Mouse (Mus musculus): ENCODE measurements around the gene Cldnd2. TPM values are rescaled to one million over a fixed set of nuclear protein-coding genes. Genes with fewer than 3 reads are reported as not detected.

Gene Cldnd2
- total RNA-seq, 1 experiment from 2014 or later = not detected

DNA sequence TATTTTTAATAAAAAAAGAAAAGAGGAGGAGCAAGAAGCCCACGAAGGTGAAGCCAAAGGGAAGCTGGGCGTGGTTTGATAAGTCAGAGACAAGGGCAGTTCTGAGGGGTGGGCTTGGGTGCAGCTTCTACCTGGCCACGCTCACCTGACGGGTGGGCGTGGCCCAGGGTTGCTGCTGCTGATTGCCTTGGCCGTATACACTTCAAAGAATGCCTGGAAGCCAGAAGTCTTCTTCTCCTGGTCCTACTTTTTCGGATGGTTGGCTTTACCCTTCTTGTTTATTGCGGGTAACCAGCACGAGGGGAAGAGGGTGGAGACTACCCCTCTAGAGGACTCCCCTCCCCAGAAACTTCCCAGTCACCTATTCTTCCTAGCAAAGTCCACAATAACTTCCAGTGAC lies 2.1 kb downstream of the Cldnd2 start:
- no peak for ATAC-seq (replicated peaks; ENCODE audit: insufficient number of reproducible peaks, low FRiP score, low TSS enrichment, poor library complexity, severe bottlenecking)

DNA sequence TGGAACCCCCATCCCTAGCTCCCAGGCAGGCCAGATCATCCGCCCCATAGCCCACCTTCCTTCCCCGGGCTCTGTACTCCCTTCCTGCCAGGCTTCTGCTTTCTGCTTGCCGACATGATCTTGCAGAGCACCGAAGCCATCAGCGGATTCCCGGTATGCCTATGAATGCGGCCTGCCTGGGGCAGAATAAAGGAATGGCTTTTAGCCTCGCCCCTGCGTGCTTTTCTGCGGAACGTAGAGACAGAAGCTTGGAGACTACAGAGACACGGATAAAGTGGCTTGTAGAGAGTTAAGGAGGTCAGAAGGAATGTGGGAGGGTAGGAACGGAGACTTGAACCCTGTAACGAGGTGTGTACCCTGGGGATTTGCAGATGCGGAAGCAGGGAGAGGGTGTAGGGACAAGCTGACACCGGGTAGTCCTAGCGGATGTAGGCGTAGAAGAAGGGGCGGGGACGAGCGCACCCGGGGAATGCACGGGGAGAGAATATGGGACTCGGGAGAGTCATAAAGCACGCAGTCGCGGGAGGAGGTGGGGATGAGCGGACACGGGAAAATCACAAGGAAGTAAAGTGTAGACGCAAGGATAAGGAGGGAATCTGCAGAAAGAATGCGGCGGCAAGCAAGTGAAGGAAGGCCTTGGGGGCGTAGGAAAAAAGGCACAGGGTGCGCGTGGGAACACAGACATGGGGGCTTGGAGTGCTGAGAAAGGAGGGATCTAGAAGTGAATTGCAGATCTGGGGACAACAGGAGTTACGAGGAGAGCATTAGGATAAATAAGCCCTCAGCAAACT lies 2.7 kb downstream of the Cldnd2 start:
- peak; percentile 59 for ATAC-seq (replicated peaks; ENCODE audit: insufficient number of reproducible peaks, low FRiP score, low TSS enrichment, poor library complexity, severe bottlenecking)

DNA sequence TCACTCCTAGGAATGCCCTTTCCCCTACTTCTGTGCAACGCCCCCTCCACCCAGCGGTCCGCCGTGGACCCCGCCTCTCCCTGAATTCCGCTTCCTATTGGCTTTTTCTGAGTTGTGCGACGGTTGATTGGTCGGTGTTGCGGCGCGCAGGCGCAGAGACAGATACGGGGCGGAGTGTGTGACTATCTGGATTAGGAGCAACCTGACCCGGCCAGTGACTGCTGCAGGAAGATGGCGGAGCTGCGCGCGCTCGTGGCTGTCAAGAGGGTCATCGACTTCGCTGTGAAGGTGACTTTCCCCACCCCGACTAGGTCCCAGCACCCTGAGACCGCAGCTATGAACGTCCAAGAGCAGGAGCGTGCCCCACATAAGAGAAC lies 3.3 kb downstream of the Cldnd2 start, which contains the start of the genes Etfb and Gm45233:
Gene Etfb (plus strand): TSS at position 167 of the 377 bp plus-strand sequence.
Gene Gm45233 (plus strand): TSS at position 212 of the 377 bp plus-strand sequence.
- ATAC-seq (replicated peaks; ENCODE audit: insufficient number of reproducible peaks, low FRiP score, low TSS enrichment, poor library complexity, severe bottlenecking) = peak; percentile 94

DNA sequence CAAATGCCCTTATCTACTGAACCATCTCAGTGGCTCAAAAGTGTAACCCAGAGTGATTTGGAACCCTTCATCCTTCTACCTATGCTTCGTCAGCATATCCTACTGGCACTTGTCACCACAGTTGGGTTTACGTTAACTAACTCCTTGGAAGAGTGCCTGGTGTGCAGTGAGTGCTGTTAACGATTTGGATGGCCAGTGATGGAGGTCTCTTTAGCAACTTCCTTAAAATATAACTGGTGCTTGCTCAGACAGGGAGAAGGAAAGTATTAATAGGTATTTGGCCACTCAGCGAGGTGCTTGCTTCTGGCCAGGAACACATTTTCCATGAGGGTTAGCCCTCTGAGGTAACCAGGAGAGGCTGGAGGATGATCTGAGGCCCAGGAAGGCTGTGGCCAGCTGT lies 7.2 kb downstream of the Cldnd2 start:
- no peak for ATAC-seq (replicated peaks; ENCODE audit: insufficient number of reproducible peaks, low FRiP score, low TSS enrichment, poor library complexity, severe bottlenecking)

DNA sequence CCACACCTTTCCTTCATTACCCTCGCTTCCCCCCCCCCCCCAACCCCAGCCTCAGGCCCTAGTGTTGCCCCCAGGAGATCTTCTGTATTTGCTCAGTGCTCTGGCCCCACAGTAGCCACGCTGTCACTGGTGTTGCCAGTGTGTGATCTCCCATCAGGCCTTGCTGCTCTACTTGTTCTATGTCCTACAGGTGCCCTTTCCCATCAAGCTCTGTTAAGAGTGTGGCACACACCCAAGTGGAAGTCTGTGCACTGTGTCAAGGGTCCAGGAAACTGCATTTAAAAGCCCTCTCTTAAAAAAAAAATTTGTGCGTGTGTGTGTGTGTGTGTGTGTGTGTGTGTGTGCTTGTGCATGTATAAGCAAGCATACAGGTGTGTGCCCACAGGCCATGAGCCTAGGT lies 7.7 kb downstream of the Cldnd2 start:
- ATAC-seq (replicated peaks; ENCODE audit: insufficient number of reproducible peaks, low FRiP score, low TSS enrichment, poor library complexity, severe bottlenecking) = no peak

DNA sequence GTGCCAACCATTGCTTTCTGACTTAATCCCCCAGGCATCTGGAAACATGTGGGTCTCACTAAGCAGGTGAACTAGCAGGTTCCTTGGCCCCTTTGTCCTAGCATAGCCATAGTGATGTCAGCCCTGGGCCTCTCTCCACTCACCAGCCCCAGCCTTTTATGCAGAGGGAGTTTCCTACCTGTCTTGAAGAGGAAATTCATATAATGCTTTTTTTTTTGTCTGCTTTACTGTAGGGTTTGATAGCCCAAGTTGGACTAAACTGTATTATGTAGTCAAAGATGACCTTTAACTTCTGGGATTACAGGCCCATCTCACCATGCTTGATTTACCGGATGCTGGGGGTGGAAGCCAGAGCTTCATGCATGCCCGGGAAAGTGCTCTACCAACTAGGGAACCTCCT lies 9.2 kb downstream of the Cldnd2 start:
- ATAC-seq (replicated peaks; ENCODE audit: insufficient number of reproducible peaks, low FRiP score, low TSS enrichment, poor library complexity, severe bottlenecking) = no peak

DNA sequence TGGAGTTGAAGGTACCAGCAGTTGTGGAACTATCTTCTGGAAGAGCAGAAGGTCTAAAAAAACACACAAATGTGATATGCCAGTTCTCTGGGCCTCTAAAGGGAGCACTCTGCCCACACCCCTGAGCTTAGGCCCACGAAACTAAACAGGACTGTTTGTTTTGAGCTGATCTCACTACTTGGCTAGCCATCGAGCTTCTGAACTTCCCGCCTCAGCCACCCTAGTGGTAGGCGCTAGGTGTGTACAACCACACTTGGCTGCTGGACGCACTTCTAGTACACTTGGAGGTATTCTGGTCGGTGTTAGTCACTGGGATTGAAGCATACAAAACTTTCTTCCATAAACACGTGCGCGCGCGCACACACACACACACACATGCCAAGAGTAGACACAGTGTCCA lies 11.1 kb downstream of the Cldnd2 start:
- no peak for ATAC-seq (replicated peaks; ENCODE audit: insufficient number of reproducible peaks, low FRiP score, low TSS enrichment, poor library complexity, severe bottlenecking)

DNA sequence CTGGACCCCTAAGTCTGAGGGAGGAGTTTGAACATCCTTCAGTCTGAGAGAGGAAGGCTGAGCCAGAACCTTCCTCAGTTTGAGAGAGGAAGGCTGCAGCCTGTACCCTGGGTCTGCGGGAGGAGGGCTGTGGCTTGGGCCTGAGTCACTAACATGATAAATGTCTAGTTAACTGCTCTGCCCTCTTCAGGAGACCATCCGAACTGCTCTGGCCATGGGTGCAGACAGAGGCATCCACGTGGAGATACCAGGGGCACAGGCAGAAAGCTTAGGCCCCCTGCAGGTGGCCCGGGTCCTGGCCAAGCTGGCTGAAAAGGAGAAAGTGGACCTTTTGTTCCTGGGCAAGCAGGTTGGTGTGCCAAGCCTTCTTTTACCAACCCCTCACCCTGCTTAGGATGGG lies 12.0 kb downstream of the Cldnd2 start:
- peak; percentile 44 for ATAC-seq (replicated peaks; ENCODE audit: insufficient number of reproducible peaks, low FRiP score, low TSS enrichment, poor library complexity, severe bottlenecking)

DNA sequence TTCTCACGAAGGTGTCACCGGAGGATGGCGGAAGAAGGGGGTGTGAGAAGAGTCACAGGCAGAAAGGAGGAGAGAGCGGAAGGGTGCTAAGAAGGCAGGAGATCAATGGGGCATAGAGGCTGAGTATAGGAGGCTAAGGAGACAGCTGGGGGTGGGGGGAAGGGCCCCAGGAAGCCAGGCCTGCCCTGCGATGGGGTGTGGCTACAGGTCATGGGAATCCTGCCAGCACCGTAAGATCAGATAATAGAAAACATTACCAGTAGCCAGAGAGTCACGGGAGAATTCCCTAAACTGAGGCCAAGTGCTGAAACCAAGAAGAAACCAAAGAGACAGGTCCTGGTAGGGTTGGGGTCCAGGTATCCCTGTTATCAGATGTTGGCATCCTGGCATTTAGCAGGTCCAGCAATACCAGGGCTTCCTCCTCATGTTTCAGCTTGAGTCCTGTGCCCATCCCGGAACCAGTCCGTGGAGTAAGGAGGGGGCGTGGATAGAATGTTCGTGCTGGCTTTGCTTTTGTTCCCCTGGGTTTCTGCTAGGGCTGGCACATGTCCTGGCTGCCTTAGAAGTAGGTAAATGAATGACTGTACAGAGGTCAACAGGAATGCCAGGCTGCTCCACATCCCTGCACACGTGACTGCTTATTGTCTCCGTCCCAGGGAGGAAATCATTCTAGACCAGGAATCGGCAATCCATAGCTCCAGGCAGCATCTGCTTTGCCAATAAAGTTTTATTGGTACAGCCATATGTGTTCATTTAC lies 13.2 kb downstream of the Cldnd2 start:
- ATAC-seq (replicated peaks; ENCODE audit: insufficient number of reproducible peaks, low FRiP score, low TSS enrichment, poor library complexity, severe bottlenecking) = no peak

DNA sequence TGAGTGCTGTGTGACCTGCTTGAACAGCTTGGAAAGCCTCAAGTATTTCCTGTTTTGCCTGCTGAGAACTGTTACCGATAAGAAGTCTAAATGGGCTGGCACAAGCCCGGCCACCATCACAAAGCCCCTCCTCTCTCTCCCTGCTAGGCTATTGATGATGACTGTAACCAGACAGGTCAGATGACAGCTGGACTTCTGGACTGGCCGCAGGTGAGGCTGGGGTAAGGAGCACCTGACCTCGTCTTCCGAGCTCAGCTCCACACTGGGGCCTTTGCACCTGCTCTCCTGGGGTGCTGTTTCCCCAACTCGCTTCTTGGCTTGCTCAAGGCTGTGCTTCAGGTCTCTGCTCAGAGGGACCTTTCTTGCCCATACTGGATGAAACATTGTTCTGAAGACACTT lies 13.8 kb downstream of the Cldnd2 start:
- no peak for ATAC-seq (replicated peaks; ENCODE audit: insufficient number of reproducible peaks, low FRiP score, low TSS enrichment, poor library complexity, severe bottlenecking)

DNA sequence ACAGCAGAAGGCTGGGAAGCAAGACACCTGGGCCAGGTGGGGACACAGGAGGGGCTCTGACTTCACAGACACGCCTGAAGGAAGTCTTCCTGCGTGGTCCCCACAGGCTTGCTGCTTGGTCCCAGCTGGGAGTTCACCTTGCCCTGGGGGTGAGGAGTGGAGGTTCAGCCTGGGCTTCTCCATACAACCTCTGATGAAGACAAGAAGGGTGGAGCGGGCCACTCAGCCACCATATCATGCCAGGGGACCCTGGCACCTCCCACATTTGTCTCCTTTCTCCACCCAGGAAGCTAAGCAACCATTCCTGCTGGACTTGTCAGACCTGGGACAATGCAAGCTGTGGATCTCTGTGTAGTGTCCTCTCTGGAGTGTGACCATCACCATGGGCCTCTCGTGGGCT lies 22.3 kb downstream of the Cldnd2 start, which contains the start of gene Vsig10l:
Gene Vsig10l (plus strand): TSS at position 301 of the 400 bp plus-strand sequence.
- no peak for ATAC-seq (replicated peaks; ENCODE audit: insufficient number of reproducible peaks, low FRiP score, low TSS enrichment, poor library complexity, severe bottlenecking)

DNA sequence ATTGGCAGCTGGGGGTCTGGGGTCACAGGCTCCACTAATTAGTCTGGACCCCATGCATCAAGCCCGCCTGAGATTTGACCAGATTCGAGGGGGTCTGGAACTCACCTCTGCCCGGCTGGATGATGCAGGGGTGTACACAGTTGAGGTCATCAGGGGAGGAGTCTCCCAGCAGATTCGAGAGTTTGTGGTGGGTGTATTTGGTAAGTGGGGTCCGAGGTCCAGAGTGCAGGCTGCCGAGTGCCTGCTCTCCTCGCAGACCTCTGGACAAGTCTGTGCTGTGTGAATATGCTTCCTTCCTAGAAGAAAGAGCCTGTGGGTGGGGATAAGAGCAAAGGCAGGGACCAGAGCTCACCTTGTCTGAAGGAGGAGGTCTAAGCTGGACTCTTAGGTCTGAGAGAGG lies 23.4 kb downstream of the Cldnd2 start:
- no peak for ATAC-seq (replicated peaks; ENCODE audit: insufficient number of reproducible peaks, low FRiP score, low TSS enrichment, poor library complexity, severe bottlenecking)

DNA sequence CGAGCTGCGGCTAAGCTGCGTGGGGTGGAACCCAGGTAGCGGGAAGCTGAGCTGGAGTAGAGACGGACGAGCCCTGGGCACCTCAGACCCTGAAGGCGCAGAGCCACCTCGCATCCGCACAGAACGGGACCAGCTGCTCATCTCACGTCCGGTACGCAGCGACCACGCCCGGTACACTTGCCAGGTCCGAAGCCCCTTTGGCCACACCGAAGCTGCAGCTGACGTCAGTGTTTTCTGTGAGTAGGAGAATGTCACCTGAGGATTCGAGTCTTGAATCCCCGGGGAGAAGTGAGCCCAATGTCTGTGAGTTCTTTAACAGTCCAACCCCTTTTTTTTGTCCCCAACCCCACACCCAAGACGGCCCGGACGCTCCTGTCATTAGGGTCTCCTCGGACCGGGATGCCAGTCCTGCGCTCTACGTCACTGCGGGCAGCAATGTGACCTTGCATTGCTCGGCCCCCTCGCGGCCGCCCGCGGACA lies 24.3 kb downstream of the Cldnd2 start:
- no peak for ATAC-seq (replicated peaks; ENCODE audit: insufficient number of reproducible peaks, low FRiP score, low TSS enrichment, poor library complexity, severe bottlenecking)

DNA sequence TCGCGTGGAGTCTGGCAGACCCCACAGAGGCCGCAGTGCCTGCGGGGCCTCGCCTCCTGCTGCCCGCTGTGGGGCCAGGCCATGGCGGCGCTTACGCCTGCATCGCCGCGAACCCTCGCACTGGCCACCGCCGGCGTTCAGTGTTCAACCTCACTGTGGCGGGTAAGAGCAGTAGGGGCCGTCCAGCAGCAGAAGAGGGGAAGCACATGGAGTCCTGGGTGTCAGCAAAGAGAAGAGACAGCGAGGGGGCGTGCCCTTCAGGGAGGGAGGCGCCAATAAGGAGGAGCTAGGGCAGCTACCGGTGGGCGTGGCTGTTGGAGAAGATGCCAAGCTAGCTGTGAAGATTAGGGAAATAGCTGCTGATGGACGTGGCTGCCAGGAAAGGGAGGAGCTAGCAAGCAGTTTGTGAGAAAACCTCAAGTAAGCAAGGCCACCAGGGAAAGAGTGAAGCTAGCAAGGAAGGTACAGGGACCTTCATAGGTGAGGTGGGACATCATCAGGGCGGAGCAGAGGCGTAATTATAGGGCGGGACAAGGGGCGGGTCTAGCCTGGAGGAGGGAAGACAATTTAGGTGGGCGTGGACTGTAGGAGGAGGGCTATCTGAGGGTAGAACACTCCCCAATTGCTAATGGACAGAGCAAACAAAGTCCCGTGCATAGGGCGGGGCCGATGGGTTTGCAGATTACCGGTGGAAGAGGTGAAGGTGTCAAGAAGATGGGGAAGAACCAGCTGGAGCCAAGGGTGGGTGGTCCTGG lies 24.9 kb downstream of the Cldnd2 start:
- peak; percentile 89 for ATAC-seq (replicated peaks; ENCODE audit: insufficient number of reproducible peaks, low FRiP score, low TSS enrichment, poor library complexity, severe bottlenecking)

DNA sequence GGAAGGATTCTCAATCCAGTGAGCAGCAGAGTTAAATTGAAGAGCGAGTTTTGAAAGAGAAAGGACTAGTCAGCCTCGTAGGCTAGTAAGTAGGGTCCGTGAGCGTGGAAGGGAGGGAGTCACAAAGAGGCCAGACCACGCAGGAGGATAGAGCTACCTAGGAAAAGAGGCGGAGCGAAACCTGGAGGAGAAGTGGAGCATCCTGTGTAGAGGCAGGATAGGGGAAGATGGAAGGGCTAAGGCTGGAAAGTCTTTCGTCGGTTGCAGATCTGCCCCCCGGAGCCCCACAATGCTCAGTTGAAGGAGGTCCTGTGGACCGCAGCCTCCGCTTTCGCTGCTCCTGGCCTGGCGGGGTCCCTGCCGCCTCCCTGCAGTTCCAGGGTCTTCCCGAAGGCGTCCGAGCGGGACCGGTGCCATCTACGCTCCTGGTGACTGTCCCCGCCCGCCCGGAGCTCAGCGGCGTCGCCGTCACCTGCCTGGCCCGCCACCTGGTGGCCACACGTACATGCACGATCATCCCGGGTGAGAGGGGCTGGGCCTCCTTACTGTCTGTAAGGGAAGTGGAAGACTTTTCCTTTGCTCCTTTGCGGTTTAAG lies 25.6 kb downstream of the Cldnd2 start:
- ATAC-seq (replicated peaks; ENCODE audit: insufficient number of reproducible peaks, low FRiP score, low TSS enrichment, poor library complexity, severe bottlenecking) = peak; percentile 30; the same call in 1 of the 2 replicates

DNA sequence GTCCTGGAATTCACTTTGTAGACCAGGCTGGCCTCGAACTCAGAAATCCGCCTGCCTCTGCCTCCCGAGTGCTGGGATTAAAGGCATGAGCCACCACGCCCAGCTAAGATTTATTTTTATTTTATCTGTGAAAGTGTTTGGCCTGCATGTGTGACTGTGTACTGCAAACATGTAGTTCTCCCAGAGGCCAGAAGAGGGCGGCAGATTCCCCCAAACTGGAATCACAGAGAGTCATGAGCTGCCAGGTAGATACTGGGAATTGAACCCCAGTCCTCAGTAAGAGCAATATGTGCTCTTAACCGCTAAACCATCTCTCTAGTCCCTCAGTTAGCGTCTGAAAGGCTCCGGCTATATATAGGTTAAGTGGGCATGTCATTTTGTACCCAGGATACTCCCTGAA lies 29.8 kb downstream of the Cldnd2 start:
- no peak for ATAC-seq (replicated peaks; ENCODE audit: insufficient number of reproducible peaks, low FRiP score, low TSS enrichment, poor library complexity, severe bottlenecking)

DNA sequence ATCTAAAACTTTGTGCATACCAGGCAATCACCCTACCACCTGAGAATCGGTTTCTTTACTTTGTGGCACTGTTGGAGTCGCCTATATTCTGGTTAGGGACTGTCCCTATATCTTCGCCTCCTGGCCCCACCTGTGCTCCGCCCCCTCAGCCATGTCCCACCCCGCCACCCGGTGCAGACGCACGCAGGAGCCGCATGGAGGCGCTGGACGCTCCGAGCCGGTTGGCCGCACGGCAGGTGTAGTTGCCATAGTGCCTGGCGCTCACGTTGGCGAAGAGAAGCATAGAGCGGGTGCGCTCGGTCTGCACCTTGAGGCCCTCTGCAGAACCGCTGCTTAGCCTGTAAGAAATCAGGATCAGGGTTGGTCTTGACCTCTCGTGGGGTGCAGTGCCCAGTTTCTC lies 35.1 kb downstream of the Cldnd2 start:
- ATAC-seq (replicated peaks; ENCODE audit: insufficient number of reproducible peaks, low FRiP score, low TSS enrichment, poor library complexity, severe bottlenecking) = no peak

DNA sequence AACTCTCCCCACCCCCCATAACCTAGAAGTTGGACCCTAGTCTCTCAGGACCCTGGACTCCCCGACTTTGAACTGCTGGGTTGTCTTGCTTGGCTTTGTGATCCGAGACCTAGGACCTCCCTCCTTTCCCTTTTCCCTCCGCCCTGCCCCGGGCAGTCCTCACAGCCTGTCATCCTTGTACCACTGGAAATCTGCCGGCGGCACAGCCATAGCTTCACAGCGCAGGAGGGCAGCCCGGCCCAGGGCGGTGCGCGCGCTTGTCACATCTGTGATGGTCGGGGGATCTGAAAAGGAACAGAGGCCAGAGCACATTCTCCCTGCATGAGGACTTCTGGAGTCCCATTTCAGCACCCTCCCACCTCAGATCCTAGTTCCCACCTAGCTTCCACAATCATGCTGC lies 35.8 kb downstream of the Cldnd2 start:
- no peak for ATAC-seq (replicated peaks; ENCODE audit: insufficient number of reproducible peaks, low FRiP score, low TSS enrichment, poor library complexity, severe bottlenecking)

DNA sequence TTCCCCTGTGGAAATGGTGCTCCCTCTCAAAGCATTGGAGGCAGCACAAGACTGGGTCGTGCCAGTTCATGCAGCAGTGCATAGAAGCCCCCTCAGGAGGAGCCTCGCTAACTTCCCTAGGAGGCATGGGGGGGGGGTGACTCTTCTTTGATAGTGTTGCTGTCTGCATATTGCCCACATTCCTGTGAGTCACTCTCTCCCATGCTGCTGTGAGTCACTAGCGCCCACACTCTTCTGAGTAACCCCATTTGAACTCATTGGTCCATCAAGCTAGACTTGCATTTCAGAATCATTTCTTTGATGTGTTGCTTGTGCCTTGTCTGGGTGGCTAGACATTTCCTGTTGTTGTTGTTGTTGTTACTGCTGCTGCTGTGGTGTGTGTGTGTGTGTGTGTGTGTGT lies 40.6 kb downstream of the Cldnd2 start:
- no peak for ATAC-seq (replicated peaks; ENCODE audit: insufficient number of reproducible peaks, low FRiP score, low TSS enrichment, poor library complexity, severe bottlenecking)
